Mouse (Mus musculus) A20 (cell line): ENCODE measurements around the gene Kif1b.

ENCODE experiments used
- DNase-seq: peaks from one replicate; pipeline ENCODE4 v3.0.0-alpha.2; 2011; ENCODE audit warnings: low read depth, low spot score

Gene Kif1b

GRCm38 (mm10) chr4:149171581-149171981 is 135.9 kb downstream of the Kif1b start:
- DNase-seq, result no peak

- DNase-seq, result peak; percentile 37
Measured at GRCm38 (mm10) chr4:149170394-149170931, 137.0 kb downstream of the Kif1b start.

- peak; percentile 13 for DNase-seq
Measured at GRCm38 (mm10) chr4:149169926-149170325, 137.6 kb downstream of the Kif1b start.

GRCm38 (mm10) chr4:149168016-149168415 is 139.5 kb downstream of the Kif1b start:
- no peak for DNase-seq

- DNase-seq, result peak; percentile 85
Measured at GRCm38 (mm10) chr4:149166957-149167611, 140.4 kb downstream of the Kif1b start.

- DNase-seq, result peak; percentile 98
Measured at GRCm38 (mm10) chr4:149166215-149166946, 141.1 kb downstream of the Kif1b start, which contains the start of gene Pgd. TSS of gene Pgd (minus strand) at chr4:149166771.

GRCm38 (mm10) chr4:149164150-149164549 is 143.3 kb downstream of the Kif1b start:
- DNase-seq, result no peak

- no peak for DNase-seq
Measured at GRCm38 (mm10) chr4:149163196-149163595, 144.3 kb downstream of the Kif1b start.

- DNase-seq, result no peak
Measured at GRCm38 (mm10) chr4:149161166-149161565, 146.3 kb downstream of the Kif1b start.

- no peak for DNase-seq
Measured at GRCm38 (mm10) chr4:149159891-149160290, 147.6 kb downstream of the Kif1b start.

- DNase-seq, result no peak
Measured at GRCm38 (mm10) chr4:149159203-149159602, 148.3 kb downstream of the Kif1b start.

GRCm38 (mm10) chr4:149157415-149157973 is 150.0 kb downstream of the Kif1b start:
- no peak for DNase-seq

- no peak for DNase-seq
Measured at GRCm38 (mm10) chr4:149155711-149156110, 151.8 kb downstream of the Kif1b start.

GRCm38 (mm10) chr4:149154859-149155258 is 152.6 kb downstream of the Kif1b start:
- no peak for DNase-seq

GRCm38 (mm10) chr4:149150721-149151120 is 156.8 kb downstream of the Kif1b start:
- no peak for DNase-seq

GRCm38 (mm10) chr4:149150256-149150655 is 157.2 kb downstream of the Kif1b start:
- DNase-seq, result no peak

- DNase-seq, result no peak
Measured at GRCm38 (mm10) chr4:149149611-149150010, 157.9 kb downstream of the Kif1b start.

GRCm38 (mm10) chr4:149149196-149149595 is 158.3 kb downstream of the Kif1b start:
- DNase-seq, result no peak

GRCm38 (mm10) chr4:149148084-149148483 is 159.4 kb downstream of the Kif1b start:
- no peak for DNase-seq

- no peak for DNase-seq
Measured at GRCm38 (mm10) chr4:149147528-149147927, 160.0 kb downstream of the Kif1b start.

GRCm38 (mm10) chr4:149145151-149145550 is 162.3 kb downstream of the Kif1b start:
- no peak for DNase-seq

- DNase-seq, result peak; percentile 80
Measured at GRCm38 (mm10) chr4:149144459-149144858, 163.0 kb downstream of the Kif1b start.
